Mouse (Mus musculus) liver, adult 2 months (tissue): ENCODE measurements around the gene Olfr1298. TPM values are rescaled to one million over a fixed set of nuclear protein-coding genes. Genes with fewer than 3 reads are reported as not detected.

Experiments
- DNase-seq: peaks from one replicate; pipeline ENCODE4 v3.0.0-alpha.2; 2011; ENCODE audit warnings: low read depth, low spot score; ENCODE audit errors: extremely low read depth
- H3K27ac ChIP-seq: fragments of 200-500 bp; replicated peaks from 2 replicates; pipeline ENCODE4 v1.5.1; 2012; ENCODE audit warnings: low read depth, mild to moderate bottlenecking, control low read depth, inconsistent platforms, low read length; ENCODE audit not compliant: insufficient read depth
- H3K27me3 ChIP-seq: fragments of 200-500 bp; 2 replicates; pipeline ENCODE4 v1.6.1; 2012; ENCODE audit warnings: mild to moderate bottlenecking, moderate library complexity, low read length, inconsistent platforms; ENCODE audit not compliant: control insufficient read depth, insufficient read depth
- H3K36me3 ChIP-seq: fragments of 200-500 bp; 2 replicates; pipeline ENCODE4 v1.6.1; 2012; ENCODE audit warnings: low read length, inconsistent platforms; ENCODE audit not compliant: control insufficient read depth, insufficient read depth
- H3K4me1 ChIP-seq: fragments of 200-500 bp; 2 replicates; pipeline ENCODE4 v1.6.1; 2011; ENCODE audit warnings: low read length; ENCODE audit not compliant: control insufficient read depth, insufficient read depth
- H3K4me3 ChIP-seq: fragments of 200-500 bp; 2 replicates; pipeline ENCODE4 v1.5.1; 2011; ENCODE audit warnings: low read depth, mild to moderate bottlenecking, control low read depth, low read length, moderate library complexity; ENCODE audit not compliant: insufficient read depth
- H3K79me2 ChIP-seq: fragments of 200-500 bp; 2 replicates; pipeline ENCODE4 v1.6.1; 2012; ENCODE audit warnings: inconsistent platforms, mild to moderate bottlenecking, low read length, moderate library complexity; ENCODE audit not compliant: control insufficient read depth, insufficient read depth
- H3K9ac ChIP-seq: fragments of 200-500 bp; 2 replicates; pipeline ENCODE4 v1.6.1; 2012; ENCODE audit warnings: low read depth, mild to moderate bottlenecking, control low read depth, inconsistent platforms, low read length
- CTCF ChIP-seq: fragments of 200-500 bp; IDR thresholded peaks from 2 replicates; pipeline ENCODE4 v1.5.1; 2011; ENCODE audit warnings: low read depth, low read length, control low read depth
- POLR2A ChIP-seq: fragments of 200-500 bp; IDR thresholded peaks from 2 replicates; pipeline ENCODE4 v1.6.1; 2011; ENCODE audit warnings: low read length, control low read depth; ENCODE audit not compliant: insufficient read depth; ENCODE audit errors: extremely low read depth
- WGBS: fragments of 180-500 bp; shearing (Covaris S2); methylation state at CpG from one replicate; pipeline ENCODE4 v1.1.7; 2018; 5-methylcytosine and 5-hydroxymethylcytosine counted together
- polyA plus RNA-seq: library from polyadenylated mRNA; depleted of rRNA; stranded (reverse); fragments of >200 nt; gene quantifications from 2 replicates; pipeline ENCODE4 v1.2.3, GENCODE M21; 2012; rRNA removed
- total RNA-seq: library from RNA; depleted of rRNA; stranded (reverse); fragments of >200 nt; gene quantifications from 2 replicates; pipeline ENCODE4 v1.2.3, GENCODE M21; 2014; rRNA removed

Olfr1298 gene
- total RNA-seq (not detected in 2 replicates), polyA plus RNA-seq (not detected in 2 replicates)

- DNase-seq: no peak
- no peaks in the 10 kb centered on the region for H3K79me2 ChIP-seq
- 76% methylated on average over 1 of the region's 1 CpGs for WGBS
- no peak for TF ChIP-seq CTCF
- TF ChIP-seq POLR2A: no peak
- H3K4me1 ChIP-seq: no peaks in the 10 kb centered on the region
- no peaks in the 10 kb centered on the region for H3K36me3 ChIP-seq
- no peak within 1 kb of the TSS for H3K27ac ChIP-seq
- no peak within 1 kb of the TSS for H3K9ac ChIP-seq
- H3K27me3 ChIP-seq: no peaks in the 10 kb centered on the region
- no peak within 1 kb of the TSS for H3K4me3 ChIP-seq
Observed at GRCm38 (mm10) chr2:111649101-111649500, at the start of gene Olfr1298. Olfr1298 (minus strand) TSS chr2:111649201.

GRCm38 (mm10) chr2:111661119-111661518, 12.1 kb upstream of the Olfr1298 start, which contains the start of gene Olfr1299:
Olfr1299 (plus strand) TSS chr2:111661419.
- Histone ChIP-seq H3K4me1 (no peaks in the 10 kb centered on the region), H3K4me3 (no peak within 1 kb of the TSS), H3K79me2 (no peaks in the 10 kb centered on the region), H3K27me3 (no peaks in the 10 kb centered on the region), H3K9ac (no peak within 1 kb of the TSS), H3K27ac (no peak within 1 kb of the TSS), H3K36me3 (no peaks in the 10 kb centered on the region)
- 65% methylated on average over 4 of the region's 4 CpGs for WGBS
- no peak for DNase-seq
- TF ChIP-seq POLR2A (no peak), CTCF (no peak)

- H3K9ac ChIP-seq: no peak within 1 kb of the TSS
- 45% methylated on average over 1 of the region's 1 CpGs for WGBS
- H3K4me3 ChIP-seq: no peak within 1 kb of the TSS
- H3K36me3 ChIP-seq: no peaks in the 10 kb centered on the region
- H3K27me3 ChIP-seq: no peaks in the 10 kb centered on the region
- no peak for DNase-seq
- no peaks in the 10 kb centered on the region for H3K79me2 ChIP-seq
- no peaks in the 10 kb centered on the region for H3K4me1 ChIP-seq
- no peak for TF ChIP-seq CTCF
- no peak for TF ChIP-seq POLR2A
- H3K27ac ChIP-seq: no peak within 1 kb of the TSS
Observed at GRCm38 (mm10) chr2:111626397-111626796, 22.6 kb downstream of the Olfr1298 start, which contains the start of gene Olfr1297. Olfr1297 (minus strand) TSS chr2:111626497.

Other genes with a start within 250 kb of the Olfr1298 start
- gene Olfr1286, start 226.1 kb downstream of the Olfr1298 start, total RNA-seq: not detected in 2 replicates
- not detected in 2 replicates for gene Olfr1286, start 226.1 kb downstream of the Olfr1298 start, polyA plus RNA-seq
- not detected in 2 replicates for gene Olfr1287, start 200.1 kb downstream of the Olfr1298 start, total RNA-seq
- gene Olfr1287, start 200.1 kb downstream of the Olfr1298 start, polyA plus RNA-seq: not detected in 2 replicates
- gene Olfr1288, start 175.1 kb downstream of the Olfr1298 start, total RNA-seq: not detected in 2 replicates
- not detected in 2 replicates for gene Olfr1288, start 175.1 kb downstream of the Olfr1298 start, polyA plus RNA-seq
- not detected in 2 replicates for gene Olfr1289, start 168.4 kb downstream of the Olfr1298 start, total RNA-seq
- not detected in 2 replicates for gene Olfr1289, start 168.4 kb downstream of the Olfr1298 start, polyA plus RNA-seq
- gene Olfr1290, start 155.4 kb downstream of the Olfr1298 start, total RNA-seq: not detected in 2 replicates
- gene Olfr1290, start 155.4 kb downstream of the Olfr1298 start, polyA plus RNA-seq: not detected in 2 replicates
- gene Olfr1291-ps1, start 152.0 kb downstream of the Olfr1298 start, total RNA-seq: not detected in 2 replicates
- not detected in 2 replicates for gene Olfr1291-ps1, start 152.0 kb downstream of the Olfr1298 start, polyA plus RNA-seq
- gene Olfr1293-ps, start 124.0 kb downstream of the Olfr1298 start, total RNA-seq: not detected in 2 replicates
- not detected in 2 replicates for gene Olfr1293-ps, start 124.0 kb downstream of the Olfr1298 start, polyA plus RNA-seq
- gene Olfr1294, start 108.9 kb downstream of the Olfr1298 start, total RNA-seq: not detected in 2 replicates
- not detected in 2 replicates for gene Olfr1294, start 108.9 kb downstream of the Olfr1298 start, polyA plus RNA-seq
- gene Olfr1295, start 79.5 kb downstream of the Olfr1298 start, total RNA-seq: not detected in 2 replicates
- gene Olfr1295, start 79.5 kb downstream of the Olfr1298 start, polyA plus RNA-seq: not detected in 2 replicates
- not detected in 2 replicates for gene Olfr1297, start 22.7 kb downstream of the Olfr1298 start, total RNA-seq
- not detected in 2 replicates for gene Olfr1297, start 22.7 kb downstream of the Olfr1298 start, polyA plus RNA-seq
- gene Olfr1299, start 12.2 kb upstream of the Olfr1298 start, total RNA-seq: not detected in 2 replicates
- gene Olfr1299, start 12.2 kb upstream of the Olfr1298 start, polyA plus RNA-seq: not detected in 2 replicates
- not detected in 2 replicates for gene Olfr1301, start 101.8 kb upstream of the Olfr1298 start, total RNA-seq
- not detected in 2 replicates for gene Olfr1301, start 101.8 kb upstream of the Olfr1298 start, polyA plus RNA-seq
- gene Olfr1302, start 128.2 kb upstream of the Olfr1298 start, total RNA-seq: not detected in 2 replicates
- gene Olfr1302, start 128.2 kb upstream of the Olfr1298 start, polyA plus RNA-seq: not detected in 2 replicates
- not detected in 2 replicates for gene Olfr1303, start 171.1 kb upstream of the Olfr1298 start, total RNA-seq
- not detected in 2 replicates for gene Olfr1303, start 171.1 kb upstream of the Olfr1298 start, polyA plus RNA-seq
- not detected in 2 replicates for gene Olfr1305, start 227.9 kb upstream of the Olfr1298 start, total RNA-seq
- not detected in 2 replicates for gene Olfr1305, start 227.9 kb upstream of the Olfr1298 start, polyA plus RNA-seq